Mouse (Mus musculus) liver, embryonic 15.5 days (tissue): ENCODE measurements around the gene Kif14. TPM values are rescaled to one million over a fixed set of nuclear protein-coding genes. Genes with fewer than 3 reads are reported as not detected.
"Not testable (repeated sequence)": the region's sequence is repeated elsewhere in the genome, so short reads cannot be mapped to it uniquely, and the experiment has no call there.

Source experiments
- ATAC-seq: fragments of 200-750 bp; cut with Nextera tagmentation; 2 replicates; pipeline ENCODE4 v1.8.0; 2017; ENCODE audit warnings: moderate number of reproducible peaks, mild to moderate bottlenecking, moderate library complexity; ENCODE audit not compliant: insufficient read depth
- H3K27ac ChIP-seq: fragments of 300-500 bp; sonication (generic); replicated peaks from 2 replicates; pipeline ENCODE4 v1.5.1; 2015; ENCODE audit warnings: mild to moderate bottlenecking, inconsistent platforms
- H3K27me3 ChIP-seq: fragments of 300-500 bp; sonication (generic); 2 replicates; pipeline ENCODE4 v1.6.1; 2015; ENCODE audit warnings: mild to moderate bottlenecking, inconsistent platforms
- H3K36me3 ChIP-seq: fragments of 300-500 bp; sonication (generic); replicated peaks from 2 replicates; pipeline ENCODE4 v1.6.1; 2015; ENCODE audit warnings: moderate library complexity, mild to moderate bottlenecking, inconsistent platforms
- H3K4me1 ChIP-seq: fragments of 300-500 bp; sonication (generic); replicated peaks from 2 replicates; pipeline ENCODE4 v1.6.1; 2015; ENCODE audit warnings: inconsistent platforms
- H3K4me2 ChIP-seq: fragments of 300-500 bp; sonication (generic); 2 replicates; pipeline ENCODE4 v1.6.1; 2015; ENCODE audit warnings: moderate library complexity, mild to moderate bottlenecking, inconsistent platforms
- H3K4me3 ChIP-seq: fragments of 300-500 bp; sonication (generic); replicated peaks from 2 replicates; pipeline ENCODE4 v1.5.1; 2015; ENCODE audit warnings: mild to moderate bottlenecking, inconsistent platforms
- H3K9ac ChIP-seq: fragments of 300-500 bp; sonication (generic); 2 replicates; pipeline ENCODE4 v1.6.1; 2015; ENCODE audit warnings: moderate library complexity, mild to moderate bottlenecking, inconsistent platforms
- H3K9me3 ChIP-seq: fragments of 300-500 bp; sonication (generic); replicated peaks from 2 replicates; pipeline ENCODE4 v1.6.1; 2016; ENCODE audit warnings: inconsistent platforms
- WGBS: fragments of 180-500 bp; shearing (Covaris S2); methylation state at CpG from one replicate; pipeline ENCODE4 v1.1.7; 2015; ENCODE audit warnings: mixed read lengths; ENCODE audit not compliant: insufficient replicate concordance; 5-methylcytosine and 5-hydroxymethylcytosine counted together
- polyA plus RNA-seq: library from polyadenylated mRNA; unstranded; fragments of >200 nt; fragmentation: Nextera tagmentation; extraction: Ambion mirVana; gene quantifications from 2 replicates; pipeline ENCODE4 v1.2.1, GENCODE M21; 2015

Gene Kif14
- polyA plus RNA-seq, 1 experiment from 2014 or later, result 6.4 TPM

GRCm38 (mm10) chr1:136556643-136557042 is 90.5 kb downstream of the Kif14 start:
- not testable (repeated sequence) for H3K9me3 ChIP-seq, H3K9ac ChIP-seq, H3K27ac ChIP-seq, H3K4me2 ChIP-seq, H3K4me1 ChIP-seq, ATAC-seq, H3K4me3 ChIP-seq, H3K27me3 ChIP-seq, H3K36me3 ChIP-seq
- 60% methylated on average over 2 of the region's 2 CpGs for WGBS

GRCm38 (mm10) chr1:136557436-136557835 is 91.3 kb downstream of the Kif14 start:
- 70% methylated on average over 12 of the region's 12 CpGs for WGBS
- Histone ChIP-seq H3K36me3 (no peaks in the 10 kb centered on the region), H3K27ac (no peak overlapping the region), H3K9me3 (no peaks in the 10 kb centered on the region), H3K4me3 (no peak overlapping the region), H3K9ac (no peak overlapping the region), H3K4me1 (no peaks in the 10 kb centered on the region), H3K27me3 (no peaks in the 10 kb centered on the region), H3K4me2 (no peak overlapping the region)
- ATAC-seq, result no peak

- ATAC-seq, result no peak
- no peaks in the 10 kb centered on the region for H3K9me3 ChIP-seq
- no peak overlapping the region for H3K9ac ChIP-seq
- H3K27ac ChIP-seq, result no peak overlapping the region
- H3K4me2 ChIP-seq, result no peak overlapping the region
- H3K27me3 ChIP-seq, result no peaks in the 10 kb centered on the region
- H3K36me3 ChIP-seq, result no peaks in the 10 kb centered on the region
- H3K4me3 ChIP-seq, result no peak overlapping the region
- 58% methylated on average over 5 of the region's 5 CpGs for WGBS
- no peaks in the 10 kb centered on the region for H3K4me1 ChIP-seq
Measured at GRCm38 (mm10) chr1:136558762-136559161, 92.6 kb downstream of the Kif14 start.

GRCm38 (mm10) chr1:136559284-136559683 is 93.1 kb downstream of the Kif14 start:
- H3K27me3 ChIP-seq, result no peaks in the 10 kb centered on the region
- ATAC-seq, result no peak
- H3K4me3 ChIP-seq, result no peak overlapping the region
- no peak overlapping the region for H3K9ac ChIP-seq
- no peak overlapping the region for H3K27ac ChIP-seq
- no peaks in the 10 kb centered on the region for H3K4me1 ChIP-seq
- WGBS, result 53% methylated on average over 5 of the region's 5 CpGs
- no peak overlapping the region for H3K4me2 ChIP-seq
- H3K9me3 ChIP-seq, result no peaks in the 10 kb centered on the region
- H3K36me3 ChIP-seq, result no peaks in the 10 kb centered on the region

GRCm38 (mm10) chr1:136559774-136560173 is 93.6 kb downstream of the Kif14 start:
- Histone ChIP-seq H3K4me1 (no peaks in the 10 kb centered on the region), H3K27ac (no peak overlapping the region), H3K4me3 (no peak overlapping the region), H3K9me3 (no peaks in the 10 kb centered on the region), H3K36me3 (no peaks in the 10 kb centered on the region), H3K4me2 (no peak overlapping the region), H3K9ac (no peak overlapping the region), H3K27me3 (no peaks in the 10 kb centered on the region)
- ATAC-seq, result no peak
- 64% methylated on average over 9 of the region's 9 CpGs for WGBS

- H3K27ac ChIP-seq, result no peak overlapping the region
Measured at GRCm38 (mm10) chr1:136561823-136562222, 95.7 kb downstream of the Kif14 start.

GRCm38 (mm10) chr1:136563149-136563548 is 97.0 kb downstream of the Kif14 start:
- Histone ChIP-seq H3K4me1 (no peaks in the 10 kb centered on the region), H3K36me3 (no peaks in the 10 kb centered on the region), H3K4me2 (no peak overlapping the region), H3K4me3 (no peak overlapping the region), H3K9me3 (no peaks in the 10 kb centered on the region), H3K27ac (no peak overlapping the region), H3K27me3 (no peaks in the 10 kb centered on the region), H3K9ac (no peak overlapping the region)
- 67% methylated on average over 11 of the region's 11 CpGs for WGBS
- ATAC-seq, result no peak

More at GRCm38 (mm10) chr1:136561823-136562222, 95.7 kb downstream of the Kif14 start:
- no peaks in the 10 kb centered on the region for H3K36me3 ChIP-seq
- WGBS, result 66% methylated on average over 10 of the region's 10 CpGs
- ATAC-seq, result no peak
- no peaks in the 10 kb centered on the region for H3K27me3 ChIP-seq
- no peaks in the 10 kb centered on the region for H3K9me3 ChIP-seq
- no peak overlapping the region for H3K4me2 ChIP-seq
- no peak overlapping the region for H3K4me3 ChIP-seq
- H3K9ac ChIP-seq, result no peak overlapping the region
- H3K4me1 ChIP-seq, result no peaks in the 10 kb centered on the region

- H3K4me3 ChIP-seq, result no peak overlapping the region
- no peak overlapping the region for H3K27ac ChIP-seq
- no peaks in the 10 kb centered on the region for H3K36me3 ChIP-seq
- peaks cover 1% of the 10 kb centered on the region; the same call in 1 of the 2 replicates for H3K4me1 ChIP-seq
- H3K9me3 ChIP-seq, result no peaks in the 10 kb centered on the region
- no peak overlapping the region for H3K9ac ChIP-seq
- WGBS, result 64% methylated on average over 4 of the region's 4 CpGs
- no peak for ATAC-seq
- no peaks in the 10 kb centered on the region for H3K27me3 ChIP-seq
- no peak overlapping the region for H3K4me2 ChIP-seq
Measured at GRCm38 (mm10) chr1:136564963-136565362, 98.8 kb downstream of the Kif14 start.

GRCm38 (mm10) chr1:136566386-136566785 is 100.2 kb downstream of the Kif14 start:
- WGBS, result 75% methylated on average over 5 of the region's 5 CpGs
- ATAC-seq, result no peak
- Histone ChIP-seq H3K9me3 (no peaks in the 10 kb centered on the region), H3K4me1 (peaks cover 8% of the 10 kb centered on the region), H3K27ac (no peak overlapping the region), H3K27me3 (no peaks in the 10 kb centered on the region), H3K36me3 (no peaks in the 10 kb centered on the region), H3K4me2 (no peak overlapping the region), H3K4me3 (no peak overlapping the region), H3K9ac (no peak overlapping the region)

- H3K4me2 ChIP-seq, result no peak overlapping the region
- H3K4me1 ChIP-seq, result peaks cover 8% of the 10 kb centered on the region
- H3K9me3 ChIP-seq, result no peaks in the 10 kb centered on the region
- no peak overlapping the region for H3K4me3 ChIP-seq
- no peak for ATAC-seq
- no peaks in the 10 kb centered on the region for H3K36me3 ChIP-seq
- H3K27me3 ChIP-seq, result no peaks in the 10 kb centered on the region
- no peak overlapping the region for H3K9ac ChIP-seq
- no peak overlapping the region for H3K27ac ChIP-seq
- WGBS, result 69% methylated on average over 4 of the region's 4 CpGs
Measured at GRCm38 (mm10) chr1:136567641-136568040, 101.5 kb downstream of the Kif14 start.

- no peaks in the 10 kb centered on the region for H3K9me3 ChIP-seq
- no peaks in the 10 kb centered on the region for H3K27me3 ChIP-seq
- H3K4me1 ChIP-seq, result peaks cover 8% of the 10 kb centered on the region
- no peak overlapping the region for H3K4me2 ChIP-seq
- 81% methylated on average over 11 of the region's 11 CpGs for WGBS
- ATAC-seq, result no peak
- H3K4me3 ChIP-seq, result no peak overlapping the region
- no peak overlapping the region for H3K27ac ChIP-seq
- no peak overlapping the region for H3K9ac ChIP-seq
- H3K36me3 ChIP-seq, result no peaks in the 10 kb centered on the region
Measured at GRCm38 (mm10) chr1:136568738-136569194, 102.6 kb downstream of the Kif14 start.

- Histone ChIP-seq H3K9ac (no peak overlapping the region), H3K27me3 (no peaks in the 10 kb centered on the region), H3K9me3 (no peaks in the 10 kb centered on the region), H3K27ac (no peak overlapping the region), H3K36me3 (no peaks in the 10 kb centered on the region), H3K4me2 (no peak overlapping the region), H3K4me1 (peaks cover 8% of the 10 kb centered on the region), H3K4me3 (no peak overlapping the region)
- WGBS, result 72% methylated on average over 8 of the region's 8 CpGs
- no peak for ATAC-seq
Measured at GRCm38 (mm10) chr1:136569206-136569605, 103.1 kb downstream of the Kif14 start.
